Comparison of ENCODE assay signal across 8 mouse cellular contexts in the genomic region with DNA sequence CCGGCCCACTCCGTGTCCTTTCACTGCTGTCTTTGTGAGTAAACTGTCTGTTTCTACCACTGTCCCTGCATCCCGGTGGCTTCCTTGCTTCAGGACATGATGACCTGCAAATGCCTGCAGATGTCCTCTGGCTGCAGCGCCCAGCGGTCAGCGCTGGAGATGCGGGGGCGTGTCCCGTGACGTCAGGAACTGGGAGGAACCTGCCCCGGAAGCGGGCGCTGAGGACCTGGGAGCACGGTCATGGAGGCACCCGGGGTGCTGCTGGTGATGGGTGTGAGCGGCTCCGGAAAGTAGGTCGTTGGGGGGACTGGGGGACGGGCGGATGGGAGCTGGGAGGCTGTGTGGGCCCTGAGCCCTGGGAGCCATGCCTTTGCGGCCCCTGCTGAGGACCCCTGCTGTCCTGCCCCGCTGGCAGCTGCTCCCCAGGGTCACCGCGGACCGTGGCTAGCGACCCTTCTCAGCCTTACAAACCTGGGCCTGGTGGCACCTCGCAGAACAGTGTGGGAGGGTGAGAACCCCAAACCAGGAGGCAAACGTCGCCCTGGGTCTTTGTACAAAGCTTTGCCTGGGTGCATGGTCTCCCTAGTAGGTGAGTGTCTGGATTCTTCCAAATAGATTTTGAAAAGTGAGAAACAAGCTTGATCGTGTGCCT. TPM values are rescaled to one million over a fixed set of nuclear protein-coding genes. Genes with fewer than 3 reads are reported as not detected.
DNase-seq lines count a peak whose midpoint lies in the region; ATAC-seq and TF ChIP-seq lines count a peak whose summit lies in the region.

A gene (plus strand): TSS at position 203 of the 652 bp plus-strand sequence.

- peak within 1 kb of the TSS; percentile 87 for H3K4me3 ChIP-seq in layer of hippocampus, adult 2 months
- peak within 1 kb of the TSS; percentile 81 for H3K4me3 ChIP-seq in lung, embryonic 14.5 days (ENCODE audit: low read depth, low read length)

- DNase-seq in MEL-GATA-1-ER (ENCODE audit: extremely low read depth, low read depth): peak; percentile 58
- peak; percentile 82 for DNase-seq in cerebellum, adult 8-10 months
- DNase-seq in forelimb bud, embryonic 11.5 days (ENCODE audit: low read depth, low spot score): peak; percentile 78
- DNase-seq in heart, postnatal 4 days: peak; percentile 93
- DNase-seq in layer of hippocampus, adult 2 months (ENCODE audit: low spot score in 2 of 2): peak; percentile 75 to 83
- peak; percentile 94 for DNase-seq in lung, embryonic 14.5 days
- peak; percentile 85 for DNase-seq in testis, postnatal 14 days (ENCODE audit: low spot score)

- H3K4me1 ChIP-seq in lung, embryonic 14.5 days (ENCODE audit: insufficient read depth): no peaks in the 10 kb centered on the region

- H3K9me3 ChIP-seq in lung, embryonic 14.5 days (ENCODE audit: low read depth, low read length): no peaks in the 10 kb centered on the region

- peak; percentile 90 for ATAC-seq in lung, embryonic 14.5 days (ENCODE audit: insufficient read depth)
- peak; percentile 59 for ATAC-seq in neutrophil, adult 5-6 weeks (ENCODE audit: extremely low read depth, insufficient number of reproducible peaks, low FRiP score, poor library complexity, severe bottlenecking)

- peak within 1 kb of the TSS; percentile 97 for H3K4me2 ChIP-seq in lung, embryonic 14.5 days

- peaks cover 19% of the 10 kb centered on the region for H3K36me3 ChIP-seq in lung, embryonic 14.5 days (ENCODE audit: insufficient read depth)

- H3K27me3 ChIP-seq in lung, embryonic 14.5 days (ENCODE audit: insufficient read depth, low read length): no peaks in the 10 kb centered on the region

- TF ChIP-seq CTCF in layer of hippocampus, adult 2 months (conservative IDR thresholded peaks at IDR 0.05): peak; percentile 57
- TF ChIP-seq CTCF in lung, embryonic 14.5 days (IDR thresholded peaks at IDR 0.05; ENCODE audit: low read depth): peak; percentile 54

- H3K9ac ChIP-seq in lung, embryonic 14.5 days: peak within 1 kb of the TSS; percentile 71

- H3K27ac ChIP-seq in layer of hippocampus, adult 2 months: peak within 1 kb of the TSS; percentile 86
- H3K27ac ChIP-seq in lung, embryonic 14.5 days (ENCODE audit: low read depth): peak within 1 kb of the TSS; percentile 76; the same call in 1 of the 2 replicates

- WGBS in lung, embryonic 14.5 days: under 1% methylated on average over 30 of the region's 30 CpGs

RNA-seq across cellular contexts. Expression of the gene that starts here (rescaled TPM):
- 10 to 100 TPM; 16.7 to 17.6 TPM for total RNA-seq in heart, postnatal 4 days (2021)
- 10 to 100 TPM; 28.4 to 34.9 TPM for total RNA-seq in layer of hippocampus, adult 2 months (2021)
- polyA plus RNA-seq in lung, embryonic 14.5 days (2014; fragmentation: Nextera tagmentation; extraction: Ambion mirVana): 29.7 and 30.9 TPM in 2 replicates
- total RNA-seq in neutrophil, adult 5-6 weeks (2017): 85.7 and 88.8 TPM in 2 replicates

Comparison
In these comparisons a context has a peak if more than half of its experiments do, and no peak if none do; other contexts are left out.
1. Peak in every context shown above with its lines: DNase-seq, ATAC-seq, H3K4me3 ChIP-seq and H3K27ac ChIP-seq.